Mouse (Mus musculus): ENCODE data around the gene Prl4a1.
"Not testable (repeated sequence)": the region's sequence is repeated elsewhere in the genome, so short reads cannot be mapped to it uniquely, and the experiment has no call there.

Prl4a1 gene

GRCm38 (mm10) chr13:28015912-28016311 is at the start of gene Prl4a1:
Prl4a1 (plus strand) TSS chr13:28016212.
- no peak for DNase-seq (ENCODE audit: low spot score in 2 of 2)

DNA sequence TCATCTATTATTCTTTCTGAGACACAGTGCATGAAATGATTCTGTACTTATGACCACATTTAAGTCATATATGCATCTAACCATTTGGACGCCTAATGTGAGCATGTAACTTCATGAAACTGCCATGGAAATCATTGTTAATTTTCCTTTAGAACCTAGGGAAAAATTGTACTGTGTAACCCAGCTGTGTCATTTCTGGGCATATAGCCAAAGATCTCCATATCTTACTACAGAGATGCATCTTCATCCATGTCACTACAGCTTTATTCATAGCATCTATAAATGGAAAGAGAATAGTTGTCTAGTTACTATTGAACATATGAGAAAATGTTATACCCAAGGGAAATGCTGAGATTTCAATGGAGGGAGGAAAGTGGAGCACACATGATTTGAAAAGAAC is 43.1 kb upstream of the Prl4a1 start:
- no peak for DNase-seq (ENCODE audit: low spot score in 2 of 2)

- not testable (repeated sequence) for DNase-seq (ENCODE audit: low spot score in 2 of 2)
Observed at GRCm38 (mm10) chr13:27974281-27974680, 41.7 kb upstream of the Prl4a1 start.

- no peak for DNase-seq (ENCODE audit: low spot score in 2 of 2)
Observed at GRCm38 (mm10) chr13:27977646-27978045, 38.4 kb upstream of the Prl4a1 start.

DNA sequence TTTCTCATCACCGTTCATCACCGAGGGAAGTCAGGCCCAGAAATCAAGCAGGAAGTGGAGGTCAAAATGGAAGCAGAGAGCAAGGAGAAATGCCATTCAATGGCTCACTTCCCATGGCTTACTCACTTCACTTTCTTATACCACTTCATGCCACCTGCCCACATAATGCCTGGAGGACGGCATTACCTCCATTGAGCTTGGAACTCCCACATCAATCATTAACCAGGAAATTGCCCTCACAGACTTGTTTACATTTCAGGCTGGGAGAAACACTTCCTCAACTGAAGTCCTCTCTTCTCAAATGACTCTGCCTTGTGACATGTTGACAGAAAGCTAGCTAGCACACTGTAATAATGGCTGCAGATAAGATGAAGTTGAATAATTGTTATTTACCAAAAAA is 19.5 kb upstream of the Prl4a1 start:
- DNase-seq (ENCODE audit: low spot score in 2 of 2), result not testable (repeated sequence)

DNA sequence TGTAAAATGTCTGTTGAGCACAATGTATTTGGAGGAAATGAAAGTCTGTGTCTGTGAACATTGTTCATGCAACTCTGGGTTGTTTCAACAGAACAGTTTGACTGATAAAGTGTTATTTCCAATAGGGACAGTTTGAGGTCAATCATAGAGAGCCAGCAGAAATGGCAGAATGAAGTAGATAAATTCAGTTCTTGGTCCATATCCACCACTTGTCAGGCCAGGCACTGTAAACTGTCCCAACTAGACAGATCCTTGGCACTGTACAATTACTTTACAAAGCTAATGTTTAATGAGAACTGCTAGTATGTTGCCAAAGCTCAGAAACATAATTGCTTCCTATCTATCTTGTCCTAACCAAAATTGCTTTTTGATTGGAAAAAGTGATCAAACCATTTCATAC is 13.3 kb downstream of the Prl4a1 start:
- DNase-seq (ENCODE audit: low spot score in 2 of 2), result no peak

GRCm38 (mm10) chr13:28069315-28069714 is 53.3 kb downstream of the Prl4a1 start:
- DNase-seq (ENCODE audit: low spot score in 2 of 2), result no peak

Measured in thymus, postnatal 10 days (tissue).